8 mouse cellular contexts compared by ENCODE assay signal in genomic region chr4:128774467-128774866, GRCm38 (mm10). TPM values are rescaled to one million over a fixed set of nuclear protein-coding genes. Genes with fewer than 3 reads are reported as not detected.
DNase-seq lines count a peak whose midpoint lies in the region; ATAC-seq and TF ChIP-seq lines count a peak whose summit lies in the region.

No protein-coding gene starts in this region.

- H3K27me3 ChIP-seq in kidney, postnatal 0 days (ENCODE audit: insufficient read depth, low read length): no peaks in the 10 kb centered on the region

- 91% methylated on average over 9 of the region's 9 CpGs for WGBS in kidney, postnatal 0 days

- ATAC-seq in kidney, postnatal 0 days (replicated peaks; ENCODE audit: low FRiP score, low read depth): no peak
- ATAC-seq in megakaryocyte, adult 5-6 weeks (ENCODE audit: poor library complexity, severe bottlenecking): peak; percentile 63

- intact Hi-C loops in gastrocnemius, adult 2 months (cut with DNase I): no loop called here

- no peaks in the 10 kb centered on the region for H3K4me1 ChIP-seq in kidney, postnatal 0 days (replicated peaks; ENCODE audit: insufficient read depth, low read length)

- H3K9me3 ChIP-seq in kidney, postnatal 0 days (replicated peaks; ENCODE audit: low read length): no peaks in the 10 kb centered on the region

- DNase-seq in gastrocnemius, adult 2 months: no peak
- DNase-seq in gastrocnemius, adult 8-10 months (ENCODE audit: low spot score in 2 of 2): no peak
- peak; percentile 67 for DNase-seq in right cerebral cortex, postnatal 4 days
- no peak for DNase-seq in right cerebral cortex, adult 18-20 months
- peak; percentile 66 to 76 for DNase-seq in cerebellum, adult 18-20 months
- no peak for DNase-seq in kidney, postnatal 0 days (ENCODE audit: low spot score)
- DNase-seq in urinary bladder, postnatal 10 days (ENCODE audit: low spot score): no peak

- H3K27ac ChIP-seq in gastrocnemius, adult 2 months: no peak overlapping the region
- H3K27ac ChIP-seq in kidney, postnatal 0 days: no peak overlapping the region

- no peak overlapping the region for H3K4me2 ChIP-seq in kidney, postnatal 0 days (ENCODE audit: low read length)

- TF ChIP-seq CTCF in gastrocnemius, adult 2 months (IDR thresholded peaks at IDR 0.05): peak; percentile 84
- TF ChIP-seq CTCF in kidney, postnatal 0 days (IDR thresholded peaks at IDR 0.05; ENCODE audit: low read depth): peak; percentile 72

- H3K36me3 ChIP-seq in kidney, postnatal 0 days (ENCODE audit: insufficient read depth, low read length): peaks cover 43% of the 10 kb centered on the region

- no peak overlapping the region for H3K9ac ChIP-seq in kidney, postnatal 0 days (ENCODE audit: low read depth, low read length)

- no peak overlapping the region for H3K4me3 ChIP-seq in gastrocnemius, adult 2 months
- no peak overlapping the region for H3K4me3 ChIP-seq in kidney, postnatal 0 days (replicated peaks; ENCODE audit: low read depth, low read length)

RNA-seq across cellular contexts. Expression of gene A3galt2, which starts 19.3 kb away (rescaled TPM):
- total RNA-seq in gastrocnemius, adult 2 months (2021): under 1 TPM; 0.10 to 0.14 TPM
- total RNA-seq in gastrocnemius, adult 8-10 months (2022): not detected
- 0.13 and 0.23 TPM in 2 replicates for polyA plus RNA-seq in kidney, postnatal 0 days (2015; fragmentation: Nextera tagmentation; extraction: Ambion mirVana)
- total RNA-seq in megakaryocyte, adult 5-6 weeks (2015): 0.09 and 0.21 TPM in 2 replicates
- total RNA-seq in megakaryocyte, adult 5-6 weeks (2017): 0.11 TPM in 1 of 2 replicates, not detected in the other

RNA-seq across cellular contexts. Expression of gene Zfp362, which starts 31.4 kb away (rescaled TPM):
- 10 to 100 TPM in 1 of 2 experiments, 1 to 10 TPM in 1; 10.0 to 10.5 TPM for total RNA-seq in gastrocnemius, adult 2 months (2021)
- total RNA-seq in gastrocnemius, adult 8-10 months (2022): 1 to 10 TPM; 7.9 to 9.0 (median 8.6) TPM
- polyA plus RNA-seq in kidney, postnatal 0 days (2015; fragmentation: Nextera tagmentation; extraction: Ambion mirVana): 31.1 and 31.2 TPM in 2 replicates
- total RNA-seq in megakaryocyte, adult 5-6 weeks (2015): 20.4 and 20.9 TPM in 2 replicates
- total RNA-seq in megakaryocyte, adult 5-6 weeks (2017): 3.0 and 4.3 TPM in 2 replicates

Comparison
In these comparisons a context has a peak if more than half of its experiments do, and no peak if none do; other contexts are left out.
1. DNase-seq: peak in right cerebral cortex, postnatal 4 days (single experiment) and cerebellum, adult 18-20 months (2 of 2); none in gastrocnemius, adult 2 months (single experiment), gastrocnemius, adult 8-10 months (0 of 2), right cerebral cortex, adult 18-20 months (single experiment), kidney, postnatal 0 days (single experiment) and urinary bladder, postnatal 10 days (single experiment).